Mouse (Mus musculus): ENCODE measurements around the gene Inpp5b.

Inpp5b gene

GRCm38 (mm10) chr4:124818832-124819231, 77.2 kb downstream of the Inpp5b start:
- DNase-seq, result no peak

- DNase-seq, result no peak
Measured at GRCm38 (mm10) chr4:124824967-124825366, 83.3 kb downstream of the Inpp5b start.

GRCm38 (mm10) chr4:124825371-124825965, 83.8 kb downstream of the Inpp5b start:
- no peak for DNase-seq

GRCm38 (mm10) chr4:124829671-124830070, 88.0 kb downstream of the Inpp5b start:
- DNase-seq, result no peak

GRCm38 (mm10) chr4:124832796-124833195, 91.1 kb downstream of the Inpp5b start:
- DNase-seq, result no peak

- DNase-seq, result peak; percentile 80 to 82
Measured at GRCm38 (mm10) chr4:124838035-124838700, 96.5 kb downstream of the Inpp5b start.

- DNase-seq, result peak in 1 of 2 experiments; percentile 38
Measured at GRCm38 (mm10) chr4:124840998-124841397, 99.3 kb downstream of the Inpp5b start.

GRCm38 (mm10) chr4:124843493-124843892, 101.8 kb downstream of the Inpp5b start:
- DNase-seq, result peak; percentile 56 to 75

- peak; percentile 90 to 96 for DNase-seq
Measured at GRCm38 (mm10) chr4:124847573-124847972, 105.9 kb downstream of the Inpp5b start.

- peak; percentile 76 to 85 for DNase-seq
Measured at GRCm38 (mm10) chr4:124849631-124850260, 108.1 kb downstream of the Inpp5b start.

GRCm38 (mm10) chr4:124850261-124850913, 108.7 kb downstream of the Inpp5b start, which contains the start of gene Yrdc:
Gene Yrdc (plus strand): TSS chr4:124850679.
- peak; percentile 96 to 97 for DNase-seq

All from cerebellum, postnatal 14 days (tissue).